Mouse (Mus musculus): Measurements from ENCODE around the gene Ube2e2.

Ube2e2 gene

DNA sequence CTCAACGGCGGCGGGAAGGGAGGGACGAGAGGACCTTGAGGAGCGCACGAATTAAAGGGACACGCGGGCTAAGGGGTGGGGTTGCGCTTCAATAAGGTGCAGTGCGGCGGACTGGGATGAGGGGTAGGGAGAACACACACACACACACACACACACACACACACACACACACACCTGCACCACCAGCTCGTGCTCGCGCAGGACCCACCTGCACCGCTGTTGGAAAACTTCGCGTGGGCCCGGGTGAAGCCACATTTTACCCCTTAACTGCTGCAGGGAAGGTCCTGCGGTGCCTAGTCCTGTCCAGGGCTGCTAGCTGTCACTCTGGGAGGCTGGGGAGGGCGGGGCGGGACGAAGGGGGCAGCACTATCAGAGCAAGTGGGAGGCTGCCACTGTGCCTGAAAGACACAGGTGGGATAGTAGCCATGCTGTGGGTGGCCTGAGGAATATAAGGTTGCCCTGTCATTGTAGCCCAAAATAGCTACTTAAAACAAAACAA is at the start of gene Ube2e2:
Ube2e2 (minus strand) TSS at position 321 of the 499 bp plus-strand sequence.
- no peak for DNase-seq

DNA sequence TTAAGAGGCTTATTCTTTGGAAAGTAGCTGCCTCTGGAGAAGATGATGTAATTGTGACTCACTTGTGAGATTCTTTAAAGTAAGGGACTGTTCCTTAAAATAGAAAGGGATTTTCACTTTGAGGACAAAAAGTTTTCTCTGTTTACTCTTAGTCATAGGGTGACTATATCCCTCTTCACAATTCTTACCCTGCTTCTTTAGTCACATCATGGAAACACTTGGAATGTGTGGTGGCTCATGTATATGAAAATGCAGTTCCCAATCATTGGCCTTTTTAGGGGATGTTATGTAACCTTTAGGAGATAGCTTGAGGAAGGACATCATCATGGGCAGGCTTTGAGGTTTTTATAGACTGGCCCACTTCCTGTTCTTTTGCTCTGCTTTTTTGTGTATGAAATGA is 46.0 kb upstream of the Ube2e2 start:
- DNase-seq, result no peak

DNA sequence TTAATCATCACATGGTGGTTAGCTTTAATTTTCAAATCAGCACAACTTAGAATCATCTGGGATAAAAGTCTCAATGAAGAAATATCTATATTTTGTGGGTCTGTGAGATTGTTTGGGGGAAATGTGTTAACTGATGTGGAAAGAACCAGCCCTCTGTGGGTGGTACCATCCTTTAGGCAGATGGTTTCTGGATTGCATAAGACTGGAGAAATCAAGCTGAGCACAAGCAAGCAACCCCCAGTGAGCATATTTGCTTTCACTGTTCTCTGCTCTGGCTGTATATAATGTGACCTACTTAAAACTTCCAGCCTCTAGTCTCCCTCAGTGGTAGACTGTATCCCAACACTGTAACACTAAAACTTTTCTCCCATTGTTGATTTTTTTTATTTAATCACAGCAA is 9.5 kb upstream of the Ube2e2 start:
- no peak for DNase-seq

DNA sequence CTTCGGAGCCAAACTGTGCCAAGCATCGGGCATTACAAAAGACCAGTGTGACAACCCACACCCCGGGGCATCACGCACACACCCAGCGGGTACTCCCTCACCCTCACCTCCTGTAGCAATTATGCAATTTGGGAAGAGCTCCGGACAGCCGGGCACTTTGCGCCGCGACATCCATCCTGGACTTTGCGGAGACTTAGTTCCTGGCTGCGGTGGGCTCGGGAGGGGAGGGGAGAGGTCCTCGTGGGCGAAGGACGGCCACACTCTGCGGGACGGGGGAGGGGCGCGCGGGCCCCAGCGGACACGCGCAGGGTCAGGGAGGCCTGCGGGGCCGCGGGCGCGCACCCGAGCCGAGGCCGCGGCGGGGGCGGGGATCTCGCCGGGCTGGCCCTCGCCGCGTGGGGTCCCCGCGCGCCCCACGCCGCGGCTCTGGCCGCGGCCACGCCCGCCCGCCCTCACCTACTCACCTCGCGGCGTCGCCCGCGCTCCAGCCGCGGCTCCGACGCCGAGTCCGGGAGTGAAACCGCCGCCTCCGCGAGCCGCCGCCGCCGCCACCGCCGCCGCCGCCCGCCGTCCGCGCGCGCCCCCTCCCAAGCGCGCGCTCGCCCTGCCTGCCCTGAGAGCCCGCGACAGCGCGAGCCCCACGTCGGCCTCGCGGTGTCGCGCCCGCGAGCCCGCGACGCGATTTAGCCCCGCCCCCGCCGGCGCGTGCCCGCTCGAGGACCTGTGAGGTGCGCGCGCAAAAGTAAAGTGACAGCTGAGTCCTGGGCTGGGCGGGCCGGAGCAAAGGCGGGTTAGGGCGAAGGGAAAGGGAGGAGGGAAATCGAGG is 733 bp downstream of the Ube2e2 start:
- DNase-seq, result peak; percentile 94 to 96

DNA sequence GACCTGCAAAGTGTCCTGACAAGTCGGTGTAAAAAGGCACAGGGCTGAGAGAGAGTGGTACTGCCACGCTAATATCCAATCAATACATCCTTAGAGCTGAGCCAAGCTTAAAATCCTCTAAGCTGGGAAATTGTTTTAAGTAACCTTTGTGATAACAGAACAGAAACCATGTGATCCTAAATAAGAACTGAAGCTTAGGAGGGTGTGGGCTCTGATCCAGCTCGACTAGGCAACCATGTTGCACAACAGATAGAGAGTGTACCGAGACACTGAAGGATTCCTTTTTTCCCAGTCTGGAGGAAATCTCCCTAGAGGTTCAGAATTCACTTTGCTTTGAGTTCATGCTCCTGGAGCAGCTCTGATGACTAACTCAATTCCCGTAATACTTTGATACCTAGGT is 4.5 kb downstream of the Ube2e2 start:
- DNase-seq, result no peak

DNA sequence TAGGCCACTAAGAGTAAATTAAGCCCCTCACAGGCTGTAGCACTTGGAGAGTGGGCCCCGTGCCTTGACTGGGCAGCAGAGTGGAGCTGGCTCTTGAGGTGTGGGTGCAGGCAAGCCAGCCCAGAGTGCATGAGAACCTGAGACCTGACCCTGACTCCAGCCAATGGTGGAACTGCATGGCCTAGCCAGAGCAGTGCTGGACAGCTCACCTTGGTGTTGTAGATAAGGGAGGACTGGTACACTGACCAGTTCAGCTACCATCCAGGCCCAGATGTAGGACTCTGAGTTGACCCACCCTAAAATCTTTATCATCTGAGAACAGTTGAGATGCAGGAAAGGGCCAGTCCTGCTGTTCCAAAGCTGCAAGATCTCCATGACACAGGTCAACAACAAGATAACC is 11.6 kb downstream of the Ube2e2 start:
- no peak for DNase-seq

DNA sequence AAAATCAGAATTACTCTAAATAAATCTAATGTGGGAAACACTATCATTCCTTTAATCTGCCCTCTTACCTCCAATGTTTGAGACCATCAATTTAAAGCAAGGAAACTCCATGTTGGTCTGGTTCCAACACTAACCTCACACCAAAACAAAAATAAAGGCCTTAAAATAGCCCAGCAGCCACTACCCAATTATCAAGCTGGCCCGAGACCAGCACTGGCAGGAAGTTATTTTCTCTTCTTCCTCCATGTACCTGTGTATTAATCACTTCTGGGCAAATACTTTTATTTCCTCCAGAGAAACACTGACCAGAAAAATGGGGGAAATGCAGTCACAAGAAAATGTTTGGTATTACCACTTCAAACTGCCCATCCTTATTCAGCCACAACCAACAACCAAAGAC is 23.4 kb downstream of the Ube2e2 start:
- peak in 1 of 2 experiments; percentile 7 for DNase-seq

DNA sequence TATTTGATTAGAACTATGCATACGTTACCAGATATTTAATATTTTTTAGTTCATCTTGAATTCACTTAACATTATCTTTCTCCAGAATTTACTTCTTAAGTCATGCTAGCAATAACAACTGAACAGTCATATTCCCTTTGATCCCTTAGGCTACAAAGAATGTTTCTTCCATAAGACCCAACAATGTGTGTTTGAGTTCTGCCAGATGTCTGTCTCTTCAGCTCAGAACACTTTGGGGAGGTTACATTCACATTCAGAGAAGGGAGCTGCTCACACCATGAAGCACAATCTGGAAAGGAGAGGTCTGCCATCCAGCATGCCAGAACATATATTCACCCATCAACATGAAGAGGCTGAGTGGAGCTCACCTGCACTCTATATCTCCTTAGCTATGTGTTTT is 65.4 kb downstream of the Ube2e2 start:
- DNase-seq, result no peak

DNA sequence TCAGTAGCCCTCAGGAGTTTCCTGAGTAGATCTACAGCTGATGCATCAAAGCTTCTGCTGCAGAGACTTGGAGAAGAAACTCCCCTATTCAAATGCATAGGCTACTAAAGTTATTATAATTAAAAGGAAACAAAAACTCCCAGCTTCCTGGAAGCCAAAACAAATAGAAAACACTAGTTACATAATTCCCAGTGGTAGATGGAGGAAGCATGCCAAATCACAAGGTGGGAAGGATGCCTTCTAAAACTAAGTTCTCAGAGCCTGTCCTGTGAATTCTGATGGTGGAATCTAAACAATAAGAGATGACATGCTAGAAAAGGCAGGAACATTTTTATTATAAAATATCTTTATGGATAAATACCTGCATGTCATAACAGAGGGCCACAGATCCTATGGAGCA is 67.3 kb downstream of the Ube2e2 start:
- no peak for DNase-seq

DNA sequence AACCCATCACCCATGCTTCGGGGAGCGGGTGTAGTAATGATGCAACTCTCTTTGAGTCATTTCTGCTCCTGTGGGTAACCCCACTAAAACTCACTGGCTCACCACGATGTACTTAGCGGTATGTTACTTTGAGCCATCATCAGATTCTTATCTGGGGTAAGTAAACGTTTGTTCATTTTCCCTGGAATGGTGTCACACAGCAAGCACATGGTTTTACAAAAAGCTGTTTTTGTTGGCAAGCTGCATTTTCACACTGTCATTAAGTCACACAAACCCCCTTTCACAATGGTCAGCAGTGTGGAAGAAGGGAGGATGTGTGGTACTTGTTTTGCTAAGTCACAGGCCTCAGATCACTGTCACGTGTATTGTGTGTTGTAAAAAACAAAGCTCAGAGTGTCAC is 73.4 kb downstream of the Ube2e2 start:
- DNase-seq, result no peak

DNA sequence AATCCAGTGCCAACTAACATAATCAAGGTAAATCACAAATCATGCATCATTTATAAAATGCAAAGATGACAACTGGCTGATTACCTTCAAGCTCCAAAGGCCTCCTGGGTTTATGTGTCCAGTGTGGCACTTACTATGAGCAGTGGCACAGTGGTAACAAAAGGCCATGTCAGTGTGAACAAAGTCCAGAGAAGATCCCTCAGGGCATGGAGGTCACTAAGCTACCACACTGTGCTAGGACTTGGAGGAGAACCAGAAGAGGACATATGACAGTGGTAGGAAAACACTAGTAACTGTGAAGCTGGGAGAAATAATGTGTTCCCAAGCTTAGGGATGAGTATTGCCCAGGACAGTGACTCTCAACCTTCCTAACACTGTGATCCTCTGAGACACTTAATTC is 97.2 kb downstream of the Ube2e2 start:
- DNase-seq, result no peak

DNA sequence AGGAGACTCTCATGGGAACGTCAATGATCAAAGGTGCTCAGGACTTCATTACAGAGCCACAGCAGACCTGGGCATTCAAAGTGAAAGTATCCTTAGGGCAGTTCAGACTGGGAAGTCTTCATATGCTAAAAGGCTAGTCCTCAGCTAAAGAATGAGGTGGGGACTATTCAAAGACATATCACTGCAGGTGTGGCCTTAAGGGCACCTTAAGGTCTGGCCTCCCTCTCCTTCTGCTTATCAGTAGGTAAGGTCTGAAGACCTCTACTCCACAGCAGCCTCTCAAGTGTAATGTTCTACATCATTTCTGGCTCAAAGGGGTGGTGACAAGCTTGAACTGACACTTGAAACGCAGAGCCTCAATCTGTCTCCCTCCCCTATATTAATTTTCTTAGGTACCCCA is 98.3 kb downstream of the Ube2e2 start:
- DNase-seq, result no peak

DNA sequence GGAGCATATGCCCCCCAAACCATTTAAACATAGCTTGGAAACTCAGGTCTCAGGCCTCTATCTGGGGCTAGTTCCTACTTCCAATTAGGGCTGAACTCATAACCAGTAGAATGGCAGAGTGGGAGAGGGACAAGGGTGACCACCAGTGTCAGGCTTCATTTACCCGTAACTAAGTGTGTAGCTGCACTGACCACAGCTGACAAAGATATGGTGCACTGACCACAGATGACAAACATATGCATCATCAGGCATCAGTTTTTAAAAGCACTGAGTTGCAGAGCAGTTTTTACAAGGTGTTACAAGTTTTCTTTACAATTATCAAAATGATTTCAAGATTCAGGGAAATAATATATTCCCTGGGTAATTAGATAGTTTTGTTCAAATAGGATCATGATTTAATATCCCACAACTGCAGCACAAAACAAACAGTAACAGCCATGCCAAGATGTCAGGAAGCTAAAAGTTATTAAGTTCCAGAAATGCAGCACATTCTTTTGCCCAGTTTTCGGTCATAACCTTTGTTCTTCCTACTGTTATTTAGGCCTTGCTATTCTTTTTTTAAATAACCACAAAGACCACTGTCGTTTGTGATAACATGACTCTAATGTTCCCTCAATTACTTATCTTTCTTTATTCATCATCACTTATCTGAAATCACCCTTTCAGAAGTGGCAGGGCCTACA is 114.9 kb downstream of the Ube2e2 start:
- DNase-seq, result no peak

DNA sequence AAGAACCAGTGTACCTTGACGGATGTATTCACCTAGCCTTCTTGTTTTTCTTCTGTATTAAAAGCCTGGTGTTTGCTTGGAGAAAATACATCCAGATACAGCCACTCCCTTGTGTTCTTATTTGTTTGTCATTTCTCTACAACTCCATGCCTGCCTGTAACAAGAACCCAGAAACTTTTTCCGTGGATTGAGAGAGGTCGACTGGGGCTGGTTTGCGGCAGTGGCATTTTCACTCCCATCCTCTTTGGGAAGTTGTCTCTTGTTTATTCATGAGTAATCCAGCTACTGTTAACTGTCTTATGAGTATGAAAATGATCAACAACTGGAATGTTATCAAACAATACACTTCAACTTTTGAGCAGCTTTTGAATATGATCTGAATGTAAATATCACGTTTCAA is 115.8 kb downstream of the Ube2e2 start:
- no peak for DNase-seq

DNA sequence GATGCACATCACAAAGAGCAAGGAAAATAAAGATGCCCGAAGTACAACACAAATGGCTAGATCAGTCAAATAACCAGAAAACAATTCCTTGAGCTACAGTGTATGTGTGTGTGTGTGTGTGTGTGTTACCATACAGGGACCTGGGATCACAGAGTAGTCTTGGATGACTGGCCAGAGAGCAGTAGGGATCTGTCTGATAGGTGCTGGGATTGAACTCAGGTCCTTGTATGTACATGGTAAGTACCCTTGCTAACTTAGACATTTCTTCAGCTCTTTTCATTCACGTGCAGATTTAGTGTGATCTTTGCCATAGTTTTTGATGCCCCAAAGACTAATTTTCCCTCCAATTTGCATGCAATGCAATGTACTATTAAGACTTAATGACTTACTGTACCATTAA is 117.9 kb downstream of the Ube2e2 start:
- DNase-seq, result no peak

DNA sequence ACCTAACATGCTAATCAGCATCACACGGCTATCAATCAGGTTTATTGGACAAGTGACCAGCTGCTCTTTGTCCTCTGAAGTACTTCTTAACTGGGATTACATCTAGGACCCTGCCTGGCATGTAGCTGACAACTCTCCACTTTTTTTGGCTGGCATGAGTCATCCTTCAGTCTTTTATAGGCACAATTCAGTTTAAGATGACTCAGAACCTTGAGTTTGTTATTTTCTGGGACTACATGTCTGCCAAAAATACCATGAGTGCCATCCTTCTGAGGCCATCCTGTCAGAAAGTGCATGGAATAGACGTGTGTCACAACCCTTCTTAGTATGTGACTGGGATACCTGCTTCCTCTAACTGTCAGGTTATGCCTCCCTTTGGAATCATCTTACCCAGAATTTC is 120.3 kb downstream of the Ube2e2 start:
- DNase-seq, result no peak

DNA sequence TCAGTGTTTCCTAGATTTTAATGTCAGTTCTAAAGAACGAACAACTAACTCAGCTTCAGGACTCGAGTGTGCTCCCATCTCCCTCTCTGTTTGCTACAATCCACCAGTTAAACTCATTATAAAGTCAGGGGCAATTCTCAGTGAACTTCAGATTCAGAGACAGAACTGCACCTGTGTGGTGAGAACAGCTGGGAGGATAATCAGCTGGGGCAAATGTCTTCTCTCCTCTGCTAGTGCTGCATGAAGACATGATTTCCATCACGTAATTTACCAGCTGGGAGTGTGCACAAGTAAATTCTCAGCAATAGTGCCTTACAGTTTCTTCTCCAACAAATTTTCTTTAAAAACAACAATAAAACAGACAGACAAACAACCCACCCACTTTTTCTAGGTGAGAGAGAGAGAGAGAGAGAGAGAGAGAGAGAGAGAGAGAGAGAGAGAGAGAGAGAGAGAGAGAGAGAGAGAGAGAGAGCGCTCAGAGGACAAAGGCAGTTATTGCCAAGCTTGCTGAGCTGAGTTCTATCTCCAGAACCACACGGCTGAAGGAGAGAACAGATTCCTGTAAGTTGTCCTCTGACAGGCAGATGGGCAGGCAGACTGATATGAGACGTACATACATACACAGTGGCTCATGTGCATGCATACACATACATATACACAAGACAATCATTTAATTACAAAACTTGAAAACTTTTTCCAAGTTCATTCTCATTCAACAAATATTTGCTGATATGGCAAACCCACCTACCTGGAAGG is 134.3 kb downstream of the Ube2e2 start:
- DNase-seq, result no peak

DNA sequence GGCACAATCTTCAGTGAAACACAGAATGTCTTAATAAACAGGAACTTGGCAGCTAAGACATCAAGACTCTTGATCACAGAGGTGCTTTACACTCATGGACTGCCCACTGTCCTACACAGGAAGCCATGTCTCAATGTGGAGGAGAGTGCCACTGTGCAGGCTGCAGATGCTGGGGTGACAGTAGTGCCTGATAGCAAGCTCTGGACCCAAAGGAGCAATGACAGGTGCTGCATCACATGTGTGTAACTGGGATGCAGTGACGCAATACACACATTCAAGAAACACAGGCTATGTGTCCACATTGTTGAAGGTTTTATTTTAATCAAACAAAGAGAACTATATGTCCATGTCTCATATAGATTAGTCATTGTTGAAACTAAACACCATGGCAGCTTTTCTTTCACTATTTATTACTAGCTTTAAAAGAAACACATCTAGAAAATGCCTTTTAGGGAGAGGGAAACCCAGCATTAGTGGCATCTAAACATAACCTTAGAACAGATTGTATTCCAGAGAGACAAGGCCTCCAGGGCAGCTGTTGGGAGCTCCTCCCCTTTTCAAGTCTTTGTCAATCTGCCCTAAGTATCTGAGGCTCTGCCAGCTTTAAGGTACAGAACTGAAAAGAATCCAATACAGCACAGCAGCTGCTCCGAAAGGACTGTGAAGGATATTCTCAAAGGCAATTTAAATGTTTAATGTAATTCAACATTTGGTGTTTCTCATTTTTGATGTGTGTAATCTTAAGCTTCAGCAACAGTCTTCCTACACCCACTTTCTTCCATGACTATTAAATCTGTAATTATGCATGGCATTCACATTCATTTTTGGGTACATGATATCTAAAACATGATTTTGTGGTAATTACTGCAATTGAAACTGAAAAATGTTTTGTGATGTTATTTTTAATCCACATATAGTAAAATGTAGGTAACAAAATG is 135.2 kb downstream of the Ube2e2 start:
- no peak for DNase-seq

DNA sequence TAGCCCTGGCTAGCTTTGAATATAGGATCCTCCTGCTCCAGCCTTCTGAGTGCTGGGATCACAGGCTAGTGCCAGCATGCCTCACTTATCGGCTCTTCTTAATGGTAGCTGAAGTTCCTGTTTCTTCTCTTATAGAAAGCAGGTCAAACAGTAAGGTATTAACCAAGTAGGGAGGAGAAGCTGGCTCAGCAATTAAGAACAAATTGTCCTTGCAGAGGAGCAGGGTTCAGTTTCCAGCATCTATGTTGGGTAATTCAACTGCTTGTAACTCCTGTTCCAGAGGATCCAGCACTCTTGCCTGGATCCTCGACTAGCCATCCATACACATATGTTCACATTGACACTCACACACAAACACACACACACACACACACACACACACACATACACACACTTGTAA is 136.1 kb downstream of the Ube2e2 start:
- DNase-seq, result peak; percentile 7 to 45

DNA sequence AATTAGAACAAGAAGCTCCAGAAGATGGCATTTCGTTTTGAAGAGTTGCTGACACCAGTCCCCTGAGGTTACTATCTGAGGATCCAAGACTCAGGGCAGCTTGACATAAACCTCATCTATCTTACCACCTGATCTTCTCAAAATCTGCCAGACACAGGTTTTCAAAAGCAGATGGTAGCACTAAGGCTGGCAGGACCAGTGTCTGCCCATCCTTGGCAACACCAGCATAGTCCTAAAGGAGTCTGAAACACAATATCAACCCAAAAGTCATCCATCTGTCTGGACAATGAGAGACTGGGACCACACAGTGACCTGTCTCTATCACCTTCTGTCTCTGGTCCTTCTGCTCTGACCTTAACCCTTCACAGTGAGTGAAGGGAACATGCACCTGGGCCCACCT is 138.7 kb downstream of the Ube2e2 start:
- no peak for DNase-seq

DNA sequence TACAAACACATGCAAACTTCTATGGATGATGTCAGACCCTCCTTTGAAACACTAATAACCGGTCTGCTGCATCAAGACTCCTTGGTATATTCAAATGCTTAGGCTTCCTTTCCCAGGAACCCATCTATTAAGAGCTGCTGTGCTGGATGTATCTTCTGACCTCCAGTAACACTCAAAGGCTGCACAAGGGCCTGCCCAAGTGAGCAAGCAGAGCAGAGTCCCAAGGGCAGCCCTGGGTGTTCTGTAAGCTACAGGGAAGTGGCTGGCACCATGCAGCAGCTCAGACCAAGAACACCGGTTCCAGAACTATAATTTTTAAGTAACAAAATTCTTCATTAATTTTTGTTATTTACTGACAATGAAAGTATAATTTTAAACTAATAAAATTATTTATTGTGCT is 139.5 kb downstream of the Ube2e2 start:
- DNase-seq, result peak; percentile 43 to 78

DNA sequence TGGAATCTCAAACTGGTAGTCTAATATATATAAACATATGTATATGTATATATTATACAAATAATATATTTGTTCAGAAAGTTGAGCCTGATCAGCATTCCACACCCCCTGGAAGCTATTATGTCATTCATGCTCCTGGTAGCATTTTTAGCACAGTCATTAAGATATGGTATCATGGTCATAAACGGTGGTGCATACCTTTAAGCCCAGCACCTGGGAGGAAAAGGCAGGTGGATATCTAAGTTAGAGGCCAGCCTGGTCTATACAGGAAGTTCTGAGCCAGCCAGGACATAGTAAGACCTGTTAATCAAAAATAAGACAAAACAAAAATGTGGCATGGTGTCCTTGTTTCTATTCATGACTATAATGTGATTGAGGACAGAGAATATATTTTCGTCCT is 140.1 kb downstream of the Ube2e2 start:
- no peak for DNase-seq
